Comparison of ENCODE assay signal across 9 mouse cellular contexts in the genomic region with DNA sequence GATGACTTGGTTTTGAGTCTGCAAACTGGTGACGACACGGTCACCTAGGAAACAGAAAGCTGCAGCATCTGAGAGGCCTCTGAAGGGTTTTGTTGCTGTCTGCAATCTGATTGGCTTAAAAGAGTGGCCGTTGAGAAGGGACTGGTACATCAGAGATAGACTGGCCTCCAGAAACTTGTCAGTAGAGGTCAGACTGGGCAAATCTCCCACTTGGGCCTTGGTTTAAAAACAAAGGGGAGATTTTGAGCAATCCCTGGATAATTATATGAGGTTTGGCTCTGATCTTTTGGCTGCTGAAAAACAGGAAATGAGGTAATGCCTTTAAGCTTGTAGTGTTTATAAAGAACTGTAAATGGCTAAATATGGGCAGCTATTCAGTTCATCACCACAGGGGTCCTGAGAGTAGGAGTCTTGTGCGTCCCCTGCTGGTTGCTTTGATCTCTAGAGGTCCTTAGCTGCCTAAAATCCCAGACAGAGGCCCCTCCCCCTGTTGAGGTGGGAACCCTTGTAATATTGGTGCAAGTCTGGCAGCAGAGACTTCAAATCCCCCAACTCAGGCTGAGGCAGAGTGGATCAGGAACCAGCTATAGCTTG. TPM values are rescaled to one million over a fixed set of nuclear protein-coding genes. Genes with fewer than 3 reads are reported as not detected.
DNase-seq lines count a peak whose midpoint lies in the region; ATAC-seq and TF ChIP-seq lines count a peak whose summit lies in the region.
"Had no signal": no experiment of that assay in that cellular context is flagged by ENCODE, and none has a peak within 500 bp of the region (broad histone marks: within the 10 kb centered on the region; RNA-seq: fewer than 3 reads in every experiment).

No protein-coding gene starts in this region.

- peak overlapping the region; percentile 23; the same call in 1 of the 2 replicates for H3K9ac ChIP-seq in forebrain, embryonic 16.5 days (replicated peaks; ENCODE audit: low read depth, low read length)

- peak; percentile 42 for TF ChIP-seq CTCF in E14TG2a.4 (conservative IDR thresholded peaks at IDR 0.05; ENCODE audit: low read length)

- H3K4me2 ChIP-seq in forebrain, embryonic 16.5 days (ENCODE audit: low read length), result 0 out of 2 replicates have a peak overlapping the region, but pooled peaks have one; percentile 5

- peak; percentile 81 for ATAC-seq in forebrain, embryonic 16.5 days
- ATAC-seq in neutrophil, adult 5-6 weeks (ENCODE audit: extremely low read depth, insufficient number of reproducible peaks, low FRiP score, poor library complexity, severe bottlenecking), result peak; percentile 88

- H3K9me3 ChIP-seq in E14TG2a.4 (ENCODE audit: low read length), result no peaks in the 10 kb centered on the region
- H3K9me3 ChIP-seq in forebrain, embryonic 16.5 days (ENCODE audit: control insufficient read depth, low read length), result no peaks in the 10 kb centered on the region

- peaks cover 51% of the 10 kb centered on the region for H3K36me3 ChIP-seq in E14TG2a.4 (ENCODE audit: insufficient read depth, low read length)
- H3K36me3 ChIP-seq in forebrain, embryonic 16.5 days (ENCODE audit: control insufficient read depth, insufficient read depth), result peaks cover 2% of the 10 kb centered on the region; the same call in 1 of the 2 replicates

- H3K4me1 ChIP-seq in E14TG2a.4 (replicated peaks; ENCODE audit: low read depth, low read length), result peaks cover 46% of the 10 kb centered on the region
- H3K4me1 ChIP-seq in brown adipose tissue, adult 24 weeks (ENCODE audit: control insufficient read depth, insufficient read depth, insufficient read length, low read length), result peaks cover 16% of the 10 kb centered on the region
- H3K4me1 ChIP-seq in forebrain, embryonic 16.5 days (replicated peaks; ENCODE audit: control insufficient read depth, insufficient read depth, low read length), result peaks cover 42% of the 10 kb centered on the region

- WGBS in forebrain, embryonic 16.5 days, result 3% methylated on average over 4 of the region's 4 CpGs

- peak; percentile 63 to 71 for DNase-seq in heart, postnatal 36 days
- DNase-seq in layer of hippocampus, adult 11-12 months (ENCODE audit: low spot score), result peak; percentile 79
- DNase-seq in lung, adult 18-20 months, result peak; percentile 62 to 73
- DNase-seq in testis, postnatal 14 days (ENCODE audit: low spot score), result peak; percentile 38

- no peak overlapping the region for H3K4me3 ChIP-seq in E14TG2a.4 (replicated peaks; ENCODE audit: low read length)
- H3K4me3 ChIP-seq in brown adipose tissue, adult 24 weeks (ENCODE audit: insufficient read depth, low read depth, low read length), result no peak overlapping the region
- H3K4me3 ChIP-seq in forebrain, embryonic 16.5 days (replicated peaks; ENCODE audit: low read length), result no peak overlapping the region

- intact Hi-C loops in heart, postnatal 36 days (cut with DNase I), result loop anchor here (2.0 kb wide), 1 partner anchor 42 kb away; no protein-coding TSS in a partner anchor

- H3K27me3 ChIP-seq in E14TG2a.4 (ENCODE audit: insufficient read depth, low read length), result no peaks in the 10 kb centered on the region
- no peaks in the 10 kb centered on the region for H3K27me3 ChIP-seq in forebrain, embryonic 16.5 days (replicated peaks; ENCODE audit: control insufficient read depth, insufficient read depth, low read length)

- H3K27ac ChIP-seq in brown adipose tissue, adult 24 weeks (replicated peaks; ENCODE audit: low read depth, low read length), result peak overlapping the region; percentile 82
- H3K27ac ChIP-seq in forebrain, embryonic 16.5 days (ENCODE audit: low read length), result peak overlapping the region; percentile 73

RNA-seq across cellular contexts. Expression of a gene that starts 13.7 kb away (rescaled TPM):
- polyA plus RNA-seq in brown adipose tissue, adult 24 weeks (2012; ENCODE audit: insufficient read depth, insufficient read length, missing spikeins), result 6.0 and 7.3 TPM in 2 replicates
- polyA plus RNA-seq in forebrain, embryonic 16.5 days (2015; fragmentation: Nextera tagmentation; extraction: Ambion mirVana), result 35.3 and 38.9 TPM in 2 replicates
- 1 to 10 TPM; 7.1 to 7.2 TPM for total RNA-seq in heart, postnatal 36 days (2021)
- 9.4 and 13.8 TPM in 2 replicates for total RNA-seq in neutrophil, adult 5-6 weeks (2017)

RNA-seq across cellular contexts. Expression of a gene that starts 25.5 kb away (rescaled TPM):
- polyA plus RNA-seq in brown adipose tissue, adult 24 weeks (2012; ENCODE audit: insufficient read depth, insufficient read length, missing spikeins), result not detected in 2 replicates
- 0.83 and 1.1 TPM in 2 replicates for polyA plus RNA-seq in forebrain, embryonic 16.5 days (2015; fragmentation: Nextera tagmentation; extraction: Ambion mirVana)
- total RNA-seq in heart, postnatal 36 days (2021), result not detected
- not detected in 2 replicates for total RNA-seq in neutrophil, adult 5-6 weeks (2017)
- polyA plus RNA-seq: liver, embryonic 16.5 days had no signal

RNA-seq across cellular contexts. Expression of a gene that starts 54.1 kb away (rescaled TPM):
- 13.6 and 16.3 TPM in 2 replicates for polyA plus RNA-seq in brown adipose tissue, adult 24 weeks (2012; ENCODE audit: insufficient read depth, insufficient read length, missing spikeins)
- polyA plus RNA-seq in forebrain, embryonic 16.5 days (2015; fragmentation: Nextera tagmentation; extraction: Ambion mirVana), result 24.2 and 24.8 TPM in 2 replicates
- 10 to 100 TPM; 25.7 to 29.2 TPM for total RNA-seq in heart, postnatal 36 days (2021)
- total RNA-seq in neutrophil, adult 5-6 weeks (2017), result 71.5 and 73.4 TPM in 2 replicates
